In the genomic region with DNA sequence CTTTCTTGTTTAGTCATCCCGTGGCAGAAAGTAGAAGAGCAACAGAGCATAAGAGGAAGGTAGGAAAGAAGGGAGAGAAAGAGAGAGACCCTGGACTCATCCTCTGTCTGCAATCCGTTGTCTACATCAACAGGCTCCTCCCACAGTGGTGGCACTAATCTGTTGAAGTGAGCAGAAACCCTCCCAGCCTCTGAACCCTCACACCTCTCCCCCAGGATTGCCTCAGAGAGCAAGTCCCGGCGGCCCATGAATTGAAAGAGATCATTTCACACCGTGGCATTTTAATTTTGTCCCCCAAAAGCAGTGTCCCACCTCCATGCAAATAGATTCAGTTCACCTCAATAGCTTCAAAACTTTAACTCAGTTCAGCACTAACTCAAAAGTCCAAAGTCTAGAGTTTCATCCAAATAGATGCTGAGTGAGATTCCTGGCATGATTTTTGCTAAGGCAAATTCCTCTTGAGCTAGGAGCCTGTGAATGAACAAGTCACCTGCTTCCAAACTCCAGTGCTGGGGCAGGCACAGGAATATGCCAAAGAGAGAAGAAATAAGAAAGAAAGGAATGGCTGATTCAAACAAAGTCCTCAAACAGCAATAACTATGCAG, we compare ENCODE assay signal across 26 mouse cellular contexts. TPM values are rescaled to one million over a fixed set of nuclear protein-coding genes. Genes with fewer than 3 reads are reported as not detected.
DNase-seq lines count a peak whose midpoint lies in the region; ATAC-seq lines count a peak whose summit lies in the region.
"Had no signal": no experiment of that assay in that cellular context is flagged by ENCODE, and none has a peak within 500 bp of the region (broad histone marks: within the 10 kb centered on the region; RNA-seq: fewer than 3 reads in every experiment).

No protein-coding gene starts in this region.

- no peaks in the 10 kb centered on the region for H3K9me3 ChIP-seq in kidney, embryonic 16.5 days (ENCODE audit: low read length)
- no peaks in the 10 kb centered on the region for H3K9me3 ChIP-seq in lung, embryonic 15.5 days
- no peaks in the 10 kb centered on the region for H3K9me3 ChIP-seq in neural tube, embryonic 15.5 days (replicated peaks)
- H3K9me3 ChIP-seq: embryonic facial prominence, embryonic 10.5 days; embryonic facial prominence, embryonic 15.5 days; forebrain, embryonic 12.5 days; G1E; hindbrain, embryonic 10.5 days; hindbrain, embryonic 15.5 days had no signal

- no peak overlapping the region for H3K4me2 ChIP-seq in kidney, embryonic 16.5 days (replicated peaks; ENCODE audit: low read depth, low read length)
- H3K4me2 ChIP-seq in lung, embryonic 15.5 days: no peak overlapping the region
- no peak overlapping the region for H3K4me2 ChIP-seq in neural tube, embryonic 15.5 days
- H3K4me2 ChIP-seq: embryonic facial prominence, embryonic 15.5 days; forebrain, embryonic 12.5 days; hindbrain, embryonic 15.5 days; midbrain, embryonic 11.5 days had no signal

- peak; percentile 66 for DNase-seq in kidney, adult 11 months
- no peak for DNase-seq in lung, postnatal 10 days
- peak; percentile 65 for DNase-seq in kidney, postnatal 14 days
- DNase-seq in cerebellum, adult 8-10 months: no peak
- DNase-seq: adrenal gland, adult 8-10 months; cerebellum, adult 2 months; cerebellum, postnatal 25 days; heart, postnatal 14 days; layer of hippocampus, postnatal 36 days; liver; lung, adult 18-20 months; right cerebral cortex, adult 18-20 months; right cerebral cortex, postnatal 4 days had no signal

- H3K4me3 ChIP-seq in kidney, embryonic 16.5 days (ENCODE audit: low read length): no peak overlapping the region
- no peak overlapping the region for H3K4me3 ChIP-seq in lung, embryonic 15.5 days
- no peak overlapping the region for H3K4me3 ChIP-seq in neural tube, embryonic 15.5 days (replicated peaks)
- H3K4me3 ChIP-seq: embryonic facial prominence, embryonic 10.5 days; embryonic facial prominence, embryonic 15.5 days; forebrain, embryonic 12.5 days; hindbrain, embryonic 10.5 days; hindbrain, embryonic 15.5 days had no signal

- no peak for ATAC-seq in kidney, embryonic 16.5 days (ENCODE audit: low FRiP score, low TSS enrichment)
- no peak for ATAC-seq in lung, embryonic 15.5 days (ENCODE audit: borderline replicate concordance, extremely low read depth, low FRiP score, low TSS enrichment)
- ATAC-seq in neural tube, embryonic 15.5 days (ENCODE audit: low FRiP score): no peak
- ATAC-seq: forebrain, postnatal 0 days; inflammation-experienced regulatory T-cells, adult 6 months; midbrain, embryonic 16.5 days had no signal

- H3K4me1 ChIP-seq in kidney, embryonic 16.5 days (ENCODE audit: insufficient read depth, low read length): peaks cover 5% of the 10 kb centered on the region; the same call in 1 of the 2 replicates
- H3K4me1 ChIP-seq in lung, embryonic 15.5 days: peaks cover 11% of the 10 kb centered on the region
- no peaks in the 10 kb centered on the region; the same call in 1 of the 2 replicates for H3K4me1 ChIP-seq in neural tube, embryonic 15.5 days
- H3K4me1 ChIP-seq: embryonic facial prominence, embryonic 10.5 days; embryonic facial prominence, embryonic 15.5 days; forebrain, embryonic 12.5 days; hindbrain, embryonic 10.5 days; hindbrain, embryonic 15.5 days had no signal

- H3K27me3 ChIP-seq in kidney, embryonic 16.5 days (ENCODE audit: insufficient read depth, low read length): no peaks in the 10 kb centered on the region
- H3K27me3 ChIP-seq in lung, embryonic 15.5 days: no peaks in the 10 kb centered on the region
- no peaks in the 10 kb centered on the region for H3K27me3 ChIP-seq in neural tube, embryonic 15.5 days (replicated peaks)
- H3K27me3 ChIP-seq: embryonic facial prominence, embryonic 15.5 days; forebrain, embryonic 12.5 days; hindbrain, embryonic 15.5 days had no signal

- H3K36me3 ChIP-seq in kidney, embryonic 16.5 days (ENCODE audit: insufficient read depth, low read length): no peaks in the 10 kb centered on the region
- H3K36me3 ChIP-seq in lung, embryonic 15.5 days: no peaks in the 10 kb centered on the region
- H3K36me3 ChIP-seq in neural tube, embryonic 15.5 days: no peaks in the 10 kb centered on the region
- H3K36me3 ChIP-seq: embryonic facial prominence, embryonic 10.5 days; embryonic facial prominence, embryonic 15.5 days; forebrain, embryonic 12.5 days; G1E; hindbrain, embryonic 10.5 days; hindbrain, embryonic 15.5 days had no signal

- no peak overlapping the region for H3K27ac ChIP-seq in kidney, embryonic 16.5 days (ENCODE audit: low read length)
- 0 out of 2 replicates have a peak overlapping the region, but pooled peaks have one; percentile 53 for H3K27ac ChIP-seq in lung, embryonic 15.5 days
- H3K27ac ChIP-seq in neural tube, embryonic 15.5 days (replicated peaks): no peak overlapping the region
- H3K27ac ChIP-seq: embryonic facial prominence, embryonic 10.5 days; embryonic facial prominence, embryonic 15.5 days; forebrain, embryonic 12.5 days; hindbrain, embryonic 10.5 days; hindbrain, embryonic 15.5 days had no signal

- 62% methylated on average over 5 of the region's 5 CpGs for WGBS in kidney, embryonic 16.5 days
- 51% methylated on average over 5 of the region's 5 CpGs for WGBS in lung, embryonic 15.5 days
- 62% methylated on average over 5 of the region's 5 CpGs for WGBS in neural tube, embryonic 15.5 days

- H3K9ac ChIP-seq in kidney, embryonic 16.5 days (replicated peaks; ENCODE audit: low read length): no peak overlapping the region
- H3K9ac ChIP-seq in lung, embryonic 15.5 days: no peak overlapping the region
- no peak overlapping the region for H3K9ac ChIP-seq in neural tube, embryonic 15.5 days (replicated peaks)
- H3K9ac ChIP-seq: embryonic facial prominence, embryonic 15.5 days; forebrain, embryonic 12.5 days; forebrain, postnatal 0 days; hindbrain, embryonic 15.5 days had no signal

RNA-seq across cellular contexts. Expression of a gene that starts 36.4 kb away (rescaled TPM):
- polyA plus RNA-seq in kidney, embryonic 16.5 days (2015; fragmentation: Nextera tagmentation; extraction: Ambion mirVana): 24.0 and 26.8 TPM in 2 replicates
- polyA plus RNA-seq in lung, embryonic 15.5 days (2015; fragmentation: Nextera tagmentation; extraction: Ambion mirVana): 16.1 and 19.8 TPM in 2 replicates
- polyA plus RNA-seq in neural tube, embryonic 15.5 days (2015; fragmentation: Nextera tagmentation; extraction: Ambion mirVana): 15.2 and 17.2 TPM in 2 replicates

Comparison
In these comparisons a context has a peak if more than half of its experiments do, and no peak if none do; other contexts are left out.
1. DNase-seq: peak in kidney, adult 11 months (single experiment) and kidney, postnatal 14 days (single experiment); none in lung, postnatal 10 days (single experiment) and cerebellum, adult 8-10 months (single experiment).